Mouse (Mus musculus) heart, postnatal 0 days (tissue): ENCODE measurements around the gene Helq. TPM values are rescaled to one million over a fixed set of nuclear protein-coding genes. Genes with fewer than 3 reads are reported as not detected.

Experiments
- ATAC-seq: fragments of 200-750 bp; cut with Nextera tagmentation; 2 replicates; pipeline ENCODE4 v1.8.0; 2017; ENCODE audit warnings: low read depth, moderate number of reproducible peaks, moderate library complexity; ENCODE audit not compliant: insufficient read depth
- DNase-seq: peaks from one replicate; pipeline ENCODE4 v3.0.0-alpha.2; 2016; ENCODE audit warnings: low spot score
- H3K27ac ChIP-seq: fragments of 300-500 bp; sonication (generic); 2 replicates; pipeline ENCODE4 v1.5.1; 2014; ENCODE audit warnings: low read depth, mild to moderate bottlenecking
- H3K27me3 ChIP-seq: fragments of 300-500 bp; sonication (generic); 2 replicates; pipeline ENCODE4 v1.6.1; 2014; ENCODE audit warnings: low read length, mixed read lengths; ENCODE audit not compliant: control insufficient read depth, insufficient read depth
- H3K36me3 ChIP-seq: fragments of 300-500 bp; sonication (generic); replicated peaks from 2 replicates; pipeline ENCODE4 v1.6.1; 2014; ENCODE audit warnings: low read length, mixed read lengths; ENCODE audit not compliant: control insufficient read depth, insufficient read depth
- H3K4me1 ChIP-seq: fragments of 300-500 bp; sonication (generic); 2 replicates; pipeline ENCODE4 v1.6.1; 2014; ENCODE audit warnings: antibody characterized with exemption; ENCODE audit not compliant: control insufficient read depth, insufficient read depth
- H3K4me2 ChIP-seq: fragments of 300-500 bp; sonication (generic); 2 replicates; pipeline ENCODE4 v1.6.1; 2014; ENCODE audit warnings: low read depth, mild to moderate bottlenecking, low read length, moderate library complexity
- H3K4me3 ChIP-seq: fragments of 300-500 bp; sonication (generic); 2 replicates; pipeline ENCODE4 v1.5.1; 2014; ENCODE audit warnings: low read depth, low read length
- H3K9ac ChIP-seq: fragments of 300-500 bp; sonication (generic); replicated peaks from 2 replicates; pipeline ENCODE4 v1.6.1; 2014; ENCODE audit warnings: low read depth, low read length, mixed read lengths
- H3K9me3 ChIP-seq: fragments of 300-500 bp; sonication (generic); replicated peaks from 2 replicates; pipeline ENCODE4 v1.6.1; 2016; ENCODE audit warnings: low read length; ENCODE audit not compliant: control insufficient read depth
- CTCF ChIP-seq: IDR thresholded peaks from 2 replicates; pipeline ENCODE4 v1.5.1; 2016; ENCODE audit warnings: antibody characterized with exemption, control low read depth, low read depth
- EP300 ChIP-seq: IDR thresholded peaks from 2 replicates; pipeline ENCODE4 v1.6.1; 2016; ENCODE audit warnings: antibody characterized with exemption, low read depth
- WGBS: fragments of 180-500 bp; shearing (Covaris S2); extraction: QIAGEN DNeasy Blood & Tissue Kit; methylation state at CpG from one replicate; pipeline ENCODE4 v1.1.7; 2014; 5-methylcytosine and 5-hydroxymethylcytosine counted together
- polyA plus RNA-seq: library from polyadenylated mRNA; unstranded; fragments of >200 nt; fragmentation: Nextera tagmentation; extraction: Ambion mirVana; gene quantifications from 2 replicates; pipeline ENCODE4 v1.2.1, GENCODE M21; 2015
- total RNA-seq: library from RNA; depleted of rRNA; stranded (reverse); fragments of >200 nt; gene quantifications from 2 replicates; pipeline ENCODE4 v1.2.3, GENCODE M21; 2014; ENCODE audit warnings: low replicate concordance

Helq gene
- total and polyA plus RNA-seq, 2 experiments from 2014 or later: 0.42 to 3.9 TPM

- H3K27me3 ChIP-seq: no peaks in the 10 kb centered on the region
- no peak overlapping the region for H3K27ac ChIP-seq
- H3K4me1 ChIP-seq: no peaks in the 10 kb centered on the region
- TF ChIP-seq CTCF (no peak), EP300 (no peak)
- no peak for DNase-seq
- H3K4me3 ChIP-seq: no peak overlapping the region
- no peak for ATAC-seq
- WGBS: 52% methylated on average over 8 of the region's 8 CpGs
- no peak overlapping the region for H3K9ac ChIP-seq
- no peak overlapping the region for H3K4me2 ChIP-seq
- no peaks in the 10 kb centered on the region; the same call in 1 of the 2 replicates for H3K9me3 ChIP-seq
- no peaks in the 10 kb centered on the region for H3K36me3 ChIP-seq
Measured at GRCm38 (mm10) chr5:100736919-100737318, 61.5 kb downstream of the Helq start.

- ATAC-seq: no peak
- 63% methylated on average over 4 of the region's 4 CpGs for WGBS
- no peaks in the 10 kb centered on the region; the same call in 1 of the 2 replicates for H3K9me3 ChIP-seq
- H3K27me3 ChIP-seq: no peaks in the 10 kb centered on the region
- no peak for DNase-seq
- H3K27ac ChIP-seq: no peak overlapping the region
- H3K4me2 ChIP-seq: no peak overlapping the region
- H3K4me1 ChIP-seq: no peaks in the 10 kb centered on the region
- TF ChIP-seq CTCF: no peak
- no peak for TF ChIP-seq EP300
- no peak overlapping the region for H3K9ac ChIP-seq
- no peaks in the 10 kb centered on the region for H3K36me3 ChIP-seq
- no peak overlapping the region for H3K4me3 ChIP-seq
Measured at GRCm38 (mm10) chr5:100734535-100734934, 63.9 kb downstream of the Helq start.

DNA sequence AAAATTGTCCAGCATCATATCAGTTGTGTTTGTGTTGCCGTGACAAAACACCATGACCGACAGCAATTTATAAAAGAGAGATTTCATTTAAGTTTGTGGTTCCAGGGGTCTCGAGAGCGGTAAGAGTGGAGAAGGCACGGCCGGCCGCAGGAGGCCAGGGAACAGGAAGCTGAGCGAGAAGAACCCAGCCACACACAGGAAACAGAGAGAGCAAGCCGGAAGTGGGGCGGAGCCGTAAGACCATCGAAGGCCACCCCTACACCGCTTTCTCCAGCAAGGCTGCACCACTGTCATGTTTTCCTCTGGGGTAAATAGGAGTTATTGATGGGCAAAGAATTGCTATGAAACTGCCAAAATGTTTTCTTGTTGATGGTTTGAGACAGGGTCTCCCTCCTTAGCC, 69.6 kb downstream of the Helq start:
- no peak for DNase-seq

GRCm38 (mm10) chr5:100726001-100726400, 72.4 kb downstream of the Helq start:
- ATAC-seq (no peak), DNase-seq (no peak)
- peaks cover 6% of the 10 kb centered on the region for H3K9me3 ChIP-seq
- no peak overlapping the region for H3K9ac ChIP-seq
- no peaks in the 10 kb centered on the region for H3K4me1 ChIP-seq
- no peaks in the 10 kb centered on the region for H3K27me3 ChIP-seq
- H3K4me2 ChIP-seq: no peak overlapping the region
- TF ChIP-seq CTCF (no peak), EP300 (no peak)
- no peak overlapping the region for H3K4me3 ChIP-seq
- H3K36me3 ChIP-seq: no peaks in the 10 kb centered on the region
- 69% methylated on average over 4 of the region's 4 CpGs for WGBS
- no peak overlapping the region for H3K27ac ChIP-seq

More for the DNA sequence above, 69.6 kb downstream of the Helq start:
- ATAC-seq: no peak
- no peak overlapping the region for H3K4me3 ChIP-seq
- H3K9ac ChIP-seq: no peak overlapping the region
- TF ChIP-seq EP300: no peak
- no peak for TF ChIP-seq CTCF
- H3K4me1 ChIP-seq: no peaks in the 10 kb centered on the region
- H3K9me3 ChIP-seq: peaks cover 4% of the 10 kb centered on the region
- no peak overlapping the region for H3K27ac ChIP-seq
- WGBS: 66% methylated on average over 13 of the region's 13 CpGs
- H3K27me3 ChIP-seq: no peaks in the 10 kb centered on the region
- no peaks in the 10 kb centered on the region for H3K36me3 ChIP-seq
- no peak overlapping the region for H3K4me2 ChIP-seq

- H3K4me1 ChIP-seq: no peaks in the 10 kb centered on the region; the same call in 1 of the 2 replicates
- no peaks in the 10 kb centered on the region for H3K36me3 ChIP-seq
- WGBS: under 1% methylated on average over 49 of the region's 56 CpGs
- peak within 1 kb of the TSS; percentile 51 for H3K4me3 ChIP-seq
- ATAC-seq (peak; percentile 53), DNase-seq (peak; percentile 6)
- H3K4me2 ChIP-seq: peak within 1 kb of the TSS; percentile 97
- no peak within 1 kb of the TSS for H3K27ac ChIP-seq
- TF ChIP-seq EP300 (no peak), CTCF (no peak)
- peaks cover 6% of the 10 kb centered on the region for H3K9me3 ChIP-seq
- H3K9ac ChIP-seq: peak within 1 kb of the TSS; percentile 25; the same call in 1 of the 2 replicates
- peaks cover 20% of the 10 kb centered on the region for H3K27me3 ChIP-seq
Measured at GRCm38 (mm10) chr5:100719235-100720088, 78.9 kb downstream of the Helq start, which contains the start of gene Hpse. Hpse (minus strand) TSS chr5:100719716.
